Mouse (Mus musculus): Measurements from ENCODE around the gene Gm17571. TPM values are rescaled to one million over a fixed set of nuclear protein-coding genes. Genes with fewer than 3 reads are reported as not detected.

The Gm17571 gene
- total RNA-seq (2015) (not detected in 2 replicates), total RNA-seq (2017) (not detected in 2 replicates)

DNA sequence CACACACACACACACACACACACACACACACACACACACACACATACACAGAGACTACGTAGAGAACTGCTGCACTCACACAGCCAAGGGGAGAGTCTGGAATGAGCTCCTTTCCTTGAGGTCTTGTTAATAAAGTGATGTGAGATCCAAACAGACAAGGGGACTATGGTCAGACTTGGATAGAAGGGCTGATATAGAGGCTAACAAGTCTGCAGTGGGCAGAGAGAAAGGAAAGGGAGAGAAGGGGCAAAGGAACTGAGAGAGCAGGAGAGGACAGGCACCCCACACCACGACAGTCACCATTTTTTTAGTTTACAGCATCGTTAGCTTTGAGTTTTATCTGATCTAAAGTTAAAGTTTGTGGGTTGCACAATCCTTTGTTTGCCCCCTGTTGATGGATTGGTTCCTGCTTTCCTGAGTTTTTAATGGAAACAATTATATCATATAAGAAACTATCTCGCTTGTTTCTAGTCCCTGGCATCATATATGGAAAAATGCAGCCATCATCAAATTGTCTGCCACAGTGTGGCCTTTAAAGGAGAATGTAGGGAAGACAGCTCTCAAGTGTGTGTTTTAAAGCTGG, at the start of gene Gm17571:
Gene Gm17571 (minus strand): TSS at position 51 of the 583 bp plus-strand sequence.
- ATAC-seq (replicated peaks; ENCODE audit: poor library complexity): no peak

DNA sequence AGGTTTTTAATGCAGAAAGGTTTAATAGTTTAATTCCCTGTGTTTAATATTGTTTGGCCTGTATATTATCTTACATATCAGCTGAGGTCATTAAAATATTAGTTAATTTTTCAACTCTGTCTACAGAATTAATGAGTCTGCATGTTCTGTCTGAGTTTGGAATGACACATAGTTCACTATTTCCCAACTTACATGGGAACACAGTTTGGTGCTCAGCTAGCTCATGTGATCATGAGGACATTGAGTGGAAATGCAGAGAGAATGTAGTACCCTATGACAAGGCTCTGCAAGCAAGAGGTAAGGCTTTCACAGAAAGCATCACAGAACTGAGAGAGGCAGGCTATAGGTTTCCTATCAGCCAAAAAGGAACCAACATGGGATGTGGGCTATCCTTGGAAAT, 49.0 kb upstream of the Gm17571 start:
- no peak for ATAC-seq (replicated peaks; ENCODE audit: poor library complexity)

DNA sequence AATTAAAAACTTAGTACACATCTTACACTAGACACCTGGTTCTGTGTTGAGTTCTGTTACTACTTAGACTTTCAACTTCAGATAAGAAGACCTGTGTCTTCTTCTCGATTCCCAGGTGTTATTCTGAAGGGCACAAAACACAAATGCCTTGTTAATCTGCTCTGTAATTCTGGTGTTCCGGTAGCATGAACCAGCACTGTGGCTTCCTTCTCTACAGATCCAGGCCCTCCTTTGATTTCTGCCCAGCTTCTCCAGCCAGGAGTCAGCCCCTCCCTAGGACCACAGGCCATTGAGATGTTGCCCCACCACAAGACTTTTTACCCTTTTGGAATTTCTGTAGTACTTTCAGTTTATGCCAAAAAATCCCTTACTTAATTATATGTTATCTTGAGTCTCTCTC, 47.2 kb upstream of the Gm17571 start:
- no peak for ATAC-seq (replicated peaks; ENCODE audit: poor library complexity)

DNA sequence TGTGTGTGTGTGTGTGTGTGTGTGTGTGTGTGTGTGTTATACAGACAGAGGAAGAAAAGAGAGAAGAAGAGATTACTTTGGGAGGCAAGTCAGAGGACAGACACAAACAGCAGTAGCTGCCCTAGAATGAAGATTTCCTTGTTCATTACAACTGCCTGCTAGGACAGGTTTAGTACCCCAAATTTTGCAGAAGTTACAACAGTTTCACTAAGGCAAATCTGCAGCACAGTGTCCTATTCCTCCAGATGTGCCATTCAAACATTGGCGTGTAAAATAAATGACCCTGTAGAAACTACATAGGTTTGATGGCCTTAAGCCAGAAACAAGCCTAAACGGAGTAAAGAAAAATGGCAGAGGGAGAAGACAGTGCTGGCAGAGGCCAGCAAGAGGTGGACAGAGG, 46.3 kb upstream of the Gm17571 start:
- ATAC-seq (replicated peaks; ENCODE audit: poor library complexity): peak; percentile 54; the same call in 1 of the 2 replicates

DNA sequence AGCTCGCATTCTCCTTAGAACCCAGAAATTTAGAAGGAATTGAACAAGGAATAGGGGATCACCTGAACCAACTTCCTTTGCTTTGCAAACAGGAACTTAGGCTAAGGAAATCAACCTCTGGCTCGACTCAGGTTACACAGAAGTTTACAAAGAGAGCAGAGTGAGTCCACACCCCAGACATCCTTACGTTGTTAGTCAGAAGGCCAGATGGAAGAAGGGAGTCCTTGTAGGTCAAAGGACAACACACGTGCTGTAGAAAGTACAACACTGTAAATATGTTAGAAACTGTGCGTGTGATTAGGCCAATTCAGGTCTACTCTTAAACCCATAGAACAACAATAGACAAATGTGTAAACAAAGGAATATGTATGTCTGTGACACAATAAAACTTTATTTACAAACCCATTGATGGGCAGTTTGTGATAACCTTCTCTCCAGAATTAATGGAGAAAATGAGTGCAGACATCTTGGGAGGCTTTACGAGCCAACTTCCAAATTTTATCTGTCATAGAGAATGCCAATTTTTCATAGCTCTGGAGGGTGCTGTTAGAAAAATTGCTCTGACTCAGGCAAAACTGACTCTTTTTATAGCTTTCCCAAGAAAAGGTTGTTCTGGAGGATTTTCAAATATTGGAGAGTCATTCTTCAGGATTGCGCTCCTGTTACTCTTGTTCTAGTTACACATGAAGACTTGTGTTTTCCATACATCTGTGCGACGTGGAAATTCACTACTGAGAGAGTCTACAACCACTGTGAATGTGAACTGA, 45.5 kb upstream of the Gm17571 start:
- no peak for ATAC-seq (replicated peaks; ENCODE audit: poor library complexity)

DNA sequence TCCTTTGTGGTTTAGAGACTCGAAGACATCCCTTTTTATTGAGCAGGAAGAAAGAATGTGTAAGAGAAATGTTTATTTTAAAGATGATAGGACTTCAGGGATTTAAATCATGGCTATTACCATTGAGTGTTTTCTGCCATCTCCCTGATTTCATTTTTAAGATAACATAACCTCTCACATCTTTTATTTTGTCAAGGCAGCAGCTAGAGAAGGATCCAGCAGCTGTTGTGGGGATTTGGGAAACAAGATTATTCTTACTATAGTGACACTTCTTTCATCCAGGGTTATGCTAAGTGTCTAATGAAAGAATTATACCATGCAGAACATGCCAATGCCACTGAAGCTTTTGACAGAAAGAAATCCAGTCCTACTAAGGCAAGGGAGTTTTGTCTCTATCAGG, 44.6 kb upstream of the Gm17571 start:
- no peak for ATAC-seq (replicated peaks; ENCODE audit: poor library complexity)

DNA sequence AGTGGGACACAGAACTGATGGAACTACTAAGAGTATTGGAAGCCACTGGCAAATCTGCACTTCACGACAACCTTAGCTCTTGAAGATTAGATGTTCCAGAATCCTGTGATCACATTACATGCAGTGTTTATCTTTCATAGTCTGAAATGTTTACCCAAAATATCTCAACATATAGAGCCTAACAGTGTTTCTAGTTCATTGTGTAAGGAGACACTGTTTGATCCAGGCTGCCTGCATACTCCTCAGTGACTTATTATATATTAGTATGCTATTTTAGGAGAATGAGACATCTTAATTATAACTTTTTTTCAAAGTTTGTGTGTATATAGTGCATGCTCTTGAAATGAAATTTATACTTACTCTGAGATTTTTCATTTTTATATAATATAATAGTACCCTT, 39.4 kb upstream of the Gm17571 start:
- no peak for ATAC-seq (replicated peaks; ENCODE audit: poor library complexity)

DNA sequence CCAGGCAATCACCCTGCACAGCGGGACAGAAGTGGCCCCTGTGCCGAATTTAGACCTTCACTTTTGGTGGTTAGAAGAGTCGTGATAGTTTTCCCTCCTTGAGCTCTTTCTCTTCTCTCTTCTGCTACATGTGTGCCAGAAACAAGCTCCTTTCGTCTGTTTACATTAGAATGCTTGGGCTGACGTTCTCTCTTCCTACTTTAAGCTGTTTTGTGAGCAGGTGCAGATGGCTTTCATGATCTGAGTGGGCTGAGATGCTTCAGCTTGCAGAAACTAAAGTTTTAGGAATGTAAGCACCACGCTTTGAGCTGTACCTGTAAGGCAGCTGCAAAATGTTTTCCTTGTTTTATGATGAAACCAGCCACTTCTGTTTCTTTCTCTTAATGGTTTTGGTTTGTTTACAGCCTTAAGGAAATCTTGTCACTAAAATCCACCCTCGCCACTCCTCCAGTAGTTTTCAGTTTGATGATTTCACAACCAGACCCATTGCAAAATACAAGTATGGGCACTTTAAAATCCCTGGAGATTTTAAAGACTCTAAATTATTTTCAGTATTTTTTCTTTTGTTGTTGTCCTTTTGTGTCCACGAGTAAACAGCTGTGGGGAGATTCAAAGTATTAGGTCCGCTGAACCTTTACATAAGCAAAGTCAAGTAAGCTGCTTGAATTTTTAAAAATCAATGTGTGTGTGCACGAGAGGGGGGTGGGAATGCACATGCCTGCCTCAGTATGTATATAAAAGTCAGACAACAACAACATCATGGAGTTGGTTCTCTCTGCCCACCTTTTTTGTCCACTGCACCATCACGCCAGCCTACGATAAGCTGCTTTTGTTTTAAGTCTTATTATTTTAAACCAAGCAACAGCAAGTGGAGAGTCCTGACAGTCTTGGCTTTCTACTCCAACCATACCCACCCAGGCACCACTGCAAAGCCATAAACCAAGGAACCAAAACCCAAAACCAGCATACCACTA, 38.0 kb upstream of the Gm17571 start:
- ATAC-seq (replicated peaks; ENCODE audit: poor library complexity): peak; percentile 76

DNA sequence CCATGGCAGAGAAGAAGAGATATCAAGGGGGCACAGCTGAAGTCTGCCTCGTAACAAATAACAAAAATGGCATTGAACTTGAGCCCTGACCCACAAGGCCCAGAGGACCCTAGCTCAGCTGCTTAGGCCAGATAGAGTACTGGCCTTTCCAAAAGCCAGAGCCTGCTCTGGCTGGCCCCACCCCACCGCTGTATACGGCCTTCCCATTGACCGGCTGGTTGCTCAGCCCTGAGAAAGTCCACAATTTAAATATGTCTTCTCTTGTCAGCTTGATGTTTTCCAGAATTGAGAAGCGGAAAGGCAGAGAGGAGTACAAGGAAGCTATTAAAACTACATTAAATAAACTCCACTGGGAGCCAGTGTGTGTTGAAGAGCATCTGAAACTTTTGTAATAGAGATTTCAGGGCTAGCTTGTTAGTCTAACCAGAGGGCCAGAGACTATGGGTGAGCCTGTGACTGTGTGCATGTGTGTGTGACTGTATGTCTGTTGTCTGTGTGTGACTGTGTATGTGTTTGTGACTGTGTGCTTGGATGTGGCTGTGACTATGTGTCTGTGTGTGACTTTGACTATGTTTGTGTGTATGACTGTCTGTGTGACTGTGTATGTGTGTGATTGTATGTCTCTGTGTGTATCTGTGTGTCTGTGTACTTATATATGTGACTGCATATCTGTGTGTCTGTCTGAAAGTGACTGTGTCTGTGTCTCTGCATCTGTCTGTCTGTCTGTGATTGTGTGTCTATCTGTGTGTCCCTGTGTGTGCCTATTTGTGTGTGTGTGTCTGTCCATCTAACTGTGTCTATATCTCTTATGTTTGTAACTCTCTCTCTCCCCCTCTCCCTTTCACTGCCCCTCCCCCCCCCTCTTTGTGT, 36.9 kb upstream of the Gm17571 start:
- ATAC-seq (replicated peaks; ENCODE audit: poor library complexity): no peak

DNA sequence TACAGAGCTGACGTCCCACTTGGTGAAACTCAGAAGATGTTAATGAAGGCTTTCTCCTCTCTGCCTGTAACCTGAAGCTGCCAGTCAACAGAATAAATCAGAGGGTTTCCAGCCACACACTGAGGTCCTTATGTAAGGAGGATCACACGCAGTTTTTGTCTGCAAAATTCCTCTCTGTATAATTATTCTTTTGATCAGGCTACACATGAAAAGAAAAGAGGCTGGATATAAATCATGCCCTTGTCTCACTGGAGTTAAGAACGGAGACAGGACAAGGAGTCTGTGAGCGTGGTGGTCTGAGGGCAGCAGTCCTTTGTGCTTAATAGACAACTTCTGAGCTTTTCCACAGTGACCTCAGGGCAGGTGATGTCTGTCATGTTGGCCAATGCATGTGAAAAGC, 32.7 kb upstream of the Gm17571 start:
- no peak for ATAC-seq (replicated peaks; ENCODE audit: poor library complexity)

DNA sequence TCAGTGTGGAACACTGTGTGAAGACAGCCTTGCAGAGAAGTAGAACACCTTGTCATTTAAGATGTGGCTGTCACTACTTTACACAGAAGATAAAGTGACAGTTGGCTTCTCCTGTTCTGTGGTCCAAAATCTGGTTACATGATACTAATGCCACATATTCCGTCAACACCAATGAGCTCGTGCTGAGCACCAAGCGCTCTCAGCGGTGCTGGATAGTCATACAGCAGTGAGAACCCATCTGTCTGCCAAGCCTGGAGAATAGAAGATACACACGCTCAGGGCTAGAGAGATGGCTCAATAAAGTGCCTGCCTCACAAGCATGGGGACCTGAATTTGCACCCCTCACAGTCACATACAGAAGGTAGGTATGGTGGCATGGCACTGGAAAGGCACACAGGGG, 28.4 kb upstream of the Gm17571 start:
- no peak for ATAC-seq (replicated peaks; ENCODE audit: poor library complexity)

DNA sequence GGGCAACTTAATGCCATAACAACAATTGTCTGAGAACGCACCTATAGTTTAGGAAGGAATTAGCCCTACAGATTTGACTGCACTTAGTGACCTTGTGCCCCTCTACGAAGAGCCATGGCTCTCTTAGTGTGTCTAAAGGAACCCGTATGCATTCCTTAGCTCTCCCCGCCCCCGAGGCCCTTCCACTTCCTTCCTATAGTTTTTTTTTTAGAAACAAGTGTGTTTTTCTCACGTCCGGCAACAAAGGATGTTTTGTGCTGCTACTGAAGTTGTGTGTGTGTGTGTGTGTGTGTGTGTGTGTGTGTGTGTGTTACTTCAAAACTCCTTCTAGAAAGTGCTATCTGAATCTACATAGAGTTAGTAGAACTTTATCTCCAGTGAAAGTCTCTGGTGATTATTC, 23.5 kb upstream of the Gm17571 start:
- 0 out of 2 replicates have a peak, but pooled peaks have one; percentile 15 for ATAC-seq (replicated peaks; ENCODE audit: poor library complexity)

DNA sequence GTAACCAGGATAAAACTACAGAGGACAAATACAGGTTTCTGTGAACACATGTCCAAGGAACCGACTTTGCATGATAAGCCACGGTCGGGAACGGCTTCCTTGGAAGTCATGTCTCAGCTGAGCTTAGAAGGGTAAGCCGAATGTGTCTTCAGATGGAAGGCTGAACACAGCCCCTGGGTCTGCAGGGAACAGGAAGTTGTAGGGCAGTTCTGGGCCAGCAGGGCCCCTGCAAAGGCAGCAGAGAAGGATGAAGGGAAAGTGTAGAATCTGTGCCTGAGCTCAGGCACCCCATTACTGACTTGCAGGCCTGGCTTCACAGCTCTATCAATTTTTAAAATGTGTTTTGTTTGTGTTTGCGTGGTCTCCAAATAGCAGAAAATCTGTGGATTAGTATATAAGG, 22.2 kb upstream of the Gm17571 start:
- ATAC-seq (replicated peaks; ENCODE audit: poor library complexity): peak; percentile 30

DNA sequence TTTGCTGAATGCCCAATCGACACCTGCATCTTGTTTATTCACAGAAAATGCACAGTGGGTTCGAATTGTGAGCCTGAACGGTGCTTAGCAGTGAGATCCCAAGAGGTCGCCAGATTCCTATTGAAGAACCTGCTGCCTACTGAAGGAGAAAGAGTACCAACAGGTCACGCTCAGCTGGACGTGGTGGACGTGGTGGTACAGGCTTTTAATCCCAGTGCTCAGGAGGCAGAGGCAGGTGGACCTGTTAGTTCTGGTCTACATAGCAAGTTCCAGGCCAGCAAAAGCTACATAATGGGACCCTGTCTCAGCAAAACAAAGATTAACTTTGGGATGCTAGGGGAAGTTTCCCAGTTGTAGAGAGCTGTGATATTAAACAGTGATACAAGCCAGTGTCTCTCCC, 21.2 kb upstream of the Gm17571 start:
- no peak for ATAC-seq (replicated peaks; ENCODE audit: poor library complexity)

DNA sequence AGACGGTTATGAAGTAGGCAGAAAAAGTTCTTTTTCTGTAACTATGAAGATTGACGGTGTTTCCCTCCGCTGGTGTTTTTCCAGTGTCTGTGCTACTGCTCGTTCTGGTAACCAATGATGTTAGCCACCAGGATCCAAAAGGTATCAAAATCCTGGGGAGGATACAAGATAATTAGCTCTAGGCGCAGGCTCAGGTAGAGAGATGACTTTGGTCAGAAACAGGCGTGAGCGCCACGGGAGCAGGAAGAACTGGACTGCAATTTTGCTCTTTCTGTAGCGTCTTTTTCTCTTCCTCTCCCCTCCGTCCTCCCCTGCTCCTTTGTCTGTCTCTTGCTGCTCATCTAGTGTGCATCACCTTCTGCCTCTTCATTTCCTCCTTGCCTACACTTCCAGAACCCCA, 20.3 kb upstream of the Gm17571 start:
- peak; percentile 9 for ATAC-seq (replicated peaks; ENCODE audit: poor library complexity)

DNA sequence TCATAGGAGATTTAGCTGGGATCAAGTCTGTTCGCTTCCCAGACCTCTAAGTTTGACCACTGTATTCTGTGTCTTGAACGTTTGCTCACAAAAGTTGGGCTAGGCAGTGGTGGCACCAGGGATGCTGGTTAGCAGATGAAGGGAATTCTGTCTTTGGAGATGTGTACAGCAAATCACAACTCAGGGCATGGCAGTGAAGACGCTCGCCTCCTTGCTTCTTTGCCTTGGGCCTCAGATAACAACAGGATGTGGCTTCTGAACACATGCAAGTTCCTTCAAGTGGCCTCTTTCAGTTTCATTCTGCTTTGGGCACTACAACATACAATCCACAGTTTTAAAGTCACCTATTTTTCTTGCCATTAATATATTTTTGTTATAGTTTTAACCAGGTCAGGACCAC, 19.8 kb upstream of the Gm17571 start:
- peak; percentile 81 for ATAC-seq (replicated peaks; ENCODE audit: poor library complexity)

DNA sequence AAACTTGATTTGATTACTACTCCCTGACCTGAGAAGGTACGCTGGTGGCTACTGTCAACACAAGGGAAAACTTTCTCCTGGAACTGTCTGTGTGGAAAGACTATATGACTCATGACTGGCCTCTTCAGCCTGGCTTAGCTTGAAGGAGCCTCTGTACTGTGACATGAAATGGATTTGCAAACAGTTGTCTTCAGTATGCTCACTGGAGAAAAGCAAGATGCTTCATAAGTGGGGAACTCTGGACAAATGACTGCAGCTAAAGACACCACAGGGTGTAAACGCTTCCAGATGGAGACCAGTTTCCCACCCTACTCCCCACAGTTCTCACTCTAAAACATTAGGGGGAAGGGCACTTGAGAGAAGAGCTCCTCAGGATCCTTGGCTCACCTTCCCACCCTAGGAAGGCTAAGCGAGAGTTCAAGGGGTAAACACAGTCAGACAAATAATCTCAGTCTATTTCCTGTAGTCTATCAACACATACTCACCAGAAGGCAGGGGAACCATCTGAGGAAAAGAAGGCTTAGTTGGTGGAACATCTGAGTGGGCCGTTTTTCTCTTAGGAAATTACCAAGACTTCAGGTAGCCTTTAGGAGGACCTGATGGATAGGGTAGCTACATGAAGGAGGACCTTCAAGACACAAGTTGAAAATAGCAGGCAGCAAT, 18.9 kb upstream of the Gm17571 start:
- ATAC-seq (replicated peaks; ENCODE audit: poor library complexity): no peak

DNA sequence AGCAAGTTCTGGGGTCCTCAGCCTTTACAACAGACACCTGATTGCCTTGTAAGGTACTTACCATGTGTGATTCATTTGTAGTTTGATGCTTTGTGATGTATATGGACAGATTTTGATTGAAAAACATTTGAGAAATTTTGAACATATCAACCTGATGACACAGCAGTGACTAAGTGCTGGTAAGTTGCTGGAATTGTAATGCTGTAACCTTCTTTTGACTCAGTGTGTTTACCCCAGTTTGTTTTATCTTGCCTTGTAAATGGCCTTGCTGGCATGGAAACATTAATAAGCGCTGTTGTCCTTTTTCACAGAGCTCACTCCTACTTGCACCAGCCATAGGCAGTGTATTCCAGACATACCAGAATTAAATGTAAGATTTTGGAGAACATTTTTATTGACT, 14.4 kb upstream of the Gm17571 start:
- ATAC-seq (replicated peaks; ENCODE audit: poor library complexity): no peak

DNA sequence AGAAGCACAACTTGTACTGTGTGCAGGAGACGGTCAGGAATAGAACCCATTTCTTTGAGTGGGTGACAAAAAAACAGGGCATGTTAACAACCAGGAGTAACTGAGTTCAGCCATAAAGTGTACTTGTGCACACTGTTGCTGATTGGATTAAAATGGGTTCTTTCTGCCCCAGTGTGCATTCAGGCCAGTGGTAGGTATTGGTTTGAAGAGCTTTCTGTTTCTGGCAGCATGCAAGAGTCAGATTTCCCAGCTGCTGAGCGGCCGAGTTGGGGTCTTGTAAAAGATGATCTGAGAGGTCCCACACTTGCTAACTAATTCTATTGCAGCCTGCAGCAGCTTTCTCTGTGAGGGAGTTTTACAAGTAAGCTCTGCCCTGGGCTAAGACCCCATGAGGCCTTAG, 13.5 kb upstream of the Gm17571 start:
- ATAC-seq (replicated peaks; ENCODE audit: poor library complexity): no peak

DNA sequence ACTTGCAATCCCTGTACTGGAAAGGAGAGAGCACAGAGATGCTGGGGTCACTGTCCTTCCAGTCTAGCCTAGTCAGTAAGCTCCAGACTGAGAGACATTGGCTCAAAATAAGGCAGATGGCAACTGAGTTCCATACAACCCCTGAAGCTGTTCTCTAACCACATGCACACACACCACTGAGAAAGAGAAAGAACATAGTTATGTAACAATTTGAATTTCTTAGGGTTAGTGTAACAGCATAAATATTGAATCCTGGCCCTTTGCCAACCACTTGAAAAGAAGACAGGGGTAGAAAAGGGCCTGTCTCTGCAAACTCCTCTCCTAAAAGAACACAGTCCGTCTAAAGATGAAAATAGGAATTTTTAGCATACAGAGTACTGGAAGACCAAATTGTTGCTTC, 12.8 kb upstream of the Gm17571 start:
- ATAC-seq (replicated peaks; ENCODE audit: poor library complexity): no peak
